Mouse (Mus musculus): ENCODE measurements around the gene Adgrl1. TPM values are rescaled to one million over a fixed set of nuclear protein-coding genes. Genes with fewer than 3 reads are reported as not detected.

Gene Adgrl1
- polyA plus RNA-seq, 1 experiment from 2014 or later = 8.3 TPM

- Histone ChIP-seq H3K4me2 (ENCODE audit: low read depth, low read length) (peak overlapping the region; percentile 75), H3K27ac (ENCODE audit: low read length) (peak overlapping the region; percentile 85), H3K4me1 (ENCODE audit: control insufficient read depth, insufficient read depth, low read length) (peaks cover 53% of the 10 kb centered on the region), H3K27me3 (ENCODE audit: control insufficient read depth, insufficient read depth, low read length) (no peaks in the 10 kb centered on the region), H3K4me3 (ENCODE audit: low read length) (peak overlapping the region; percentile 94), H3K9me3 (replicated peaks; ENCODE audit: control insufficient read depth, low read length) (no peaks in the 10 kb centered on the region), H3K36me3 (ENCODE audit: control insufficient read depth, insufficient read depth) (peaks cover 4% of the 10 kb centered on the region; the same call in 1 of the 2 replicates), H3K9ac (ENCODE audit: low read length) (peak overlapping the region; percentile 97)
- 41% methylated on average over 4 of the region's 4 CpGs for WGBS
- no peak for ATAC-seq (replicated peaks; ENCODE audit: extremely low read depth, insufficient read depth, low FRiP score)
Measured at GRCm38 (mm10) chr8:83974521-83974920, 74.6 kb downstream of the Adgrl1 start.

- Histone ChIP-seq H3K27ac (ENCODE audit: low read length) (no peak overlapping the region), H3K9me3 (replicated peaks; ENCODE audit: control insufficient read depth, low read length) (no peaks in the 10 kb centered on the region), H3K4me1 (ENCODE audit: control insufficient read depth, insufficient read depth, low read length) (peaks cover 63% of the 10 kb centered on the region), H3K36me3 (ENCODE audit: control insufficient read depth, insufficient read depth) (peaks cover under 1% of the 10 kb centered on the region; the same call in 1 of the 2 replicates), H3K4me2 (ENCODE audit: low read depth, low read length) (no peak overlapping the region), H3K9ac (ENCODE audit: low read length) (no peak overlapping the region), H3K4me3 (ENCODE audit: low read length) (no peak overlapping the region), H3K27me3 (ENCODE audit: control insufficient read depth, insufficient read depth, low read length) (no peaks in the 10 kb centered on the region)
- WGBS = 68% methylated on average over 4 of the region's 4 CpGs
- no peak for ATAC-seq (replicated peaks; ENCODE audit: extremely low read depth, insufficient read depth, low FRiP score)
Measured at GRCm38 (mm10) chr8:83976101-83976630, 76.3 kb downstream of the Adgrl1 start.

DNA sequence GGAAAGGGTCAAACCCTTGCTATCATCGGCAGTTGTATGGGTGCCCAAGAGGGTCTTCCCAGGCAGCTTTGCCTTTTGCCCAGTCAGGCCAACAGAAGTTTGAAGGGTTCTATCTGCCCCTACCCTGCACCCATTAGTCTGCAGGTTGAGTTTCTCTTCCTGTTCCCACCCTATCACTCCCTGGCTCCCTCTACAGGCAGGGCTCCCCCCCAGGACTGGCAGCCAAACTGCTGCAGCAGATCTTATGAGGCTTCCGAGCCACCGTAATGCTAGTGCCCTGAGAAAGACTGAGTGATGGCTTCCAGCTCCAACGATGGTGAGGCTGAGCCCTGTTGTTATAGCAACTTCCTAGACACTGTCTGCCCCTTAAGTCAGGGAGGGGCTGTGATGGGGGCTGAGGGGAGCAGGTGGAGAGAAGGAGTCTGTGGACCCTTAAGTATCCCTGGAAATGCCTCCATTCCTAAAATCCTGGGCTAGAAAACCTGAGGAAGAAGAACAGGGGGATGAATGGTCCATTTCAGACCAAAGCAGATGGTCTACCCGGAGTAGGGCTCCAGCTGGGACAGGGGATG, 77.0 kb downstream of the Adgrl1 start:
- Histone ChIP-seq H3K27ac (ENCODE audit: low read length) (peak overlapping the region; percentile 99), H3K4me1 (ENCODE audit: control insufficient read depth, insufficient read depth, low read length) (peaks cover 59% of the 10 kb centered on the region), H3K9ac (ENCODE audit: low read length) (no peak overlapping the region), H3K36me3 (ENCODE audit: control insufficient read depth, insufficient read depth) (peaks cover 7% of the 10 kb centered on the region), H3K4me3 (ENCODE audit: low read length) (no peak overlapping the region), H3K4me2 (ENCODE audit: low read depth, low read length) (no peak overlapping the region), H3K9me3 (replicated peaks; ENCODE audit: control insufficient read depth, low read length) (no peaks in the 10 kb centered on the region), H3K27me3 (ENCODE audit: control insufficient read depth, insufficient read depth, low read length) (no peaks in the 10 kb centered on the region)
- WGBS = 82% methylated on average over 5 of the region's 5 CpGs
- no peak for ATAC-seq (replicated peaks; ENCODE audit: extremely low read depth, insufficient read depth, low FRiP score)

DNA sequence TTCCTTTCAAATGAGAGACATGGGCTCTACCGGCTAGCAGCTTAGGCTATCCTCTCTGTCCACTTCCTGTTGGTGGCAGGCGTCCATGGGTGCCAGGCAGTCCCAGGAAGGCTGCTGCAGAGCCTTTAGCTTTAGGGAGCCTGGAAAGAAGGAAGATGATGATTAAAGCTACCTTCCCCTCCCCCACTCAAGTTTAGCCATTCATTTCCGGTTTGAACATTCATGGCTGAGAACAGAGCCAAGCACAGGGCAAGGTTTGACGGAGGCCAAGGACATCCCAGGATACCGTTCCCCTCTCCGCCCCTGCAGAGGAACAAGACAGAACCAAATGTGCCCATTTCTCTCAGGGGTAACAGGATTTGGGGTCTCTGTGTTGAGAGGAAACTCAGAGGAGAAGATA, 77.7 kb downstream of the Adgrl1 start:
- WGBS = 34% methylated on average over 6 of the region's 6 CpGs
- Histone ChIP-seq H3K4me3 (ENCODE audit: low read length) (peak overlapping the region; percentile 0), H3K36me3 (ENCODE audit: control insufficient read depth, insufficient read depth) (peaks cover 13% of the 10 kb centered on the region), H3K27ac (ENCODE audit: low read length) (peak overlapping the region; percentile 99), H3K27me3 (ENCODE audit: control insufficient read depth, insufficient read depth, low read length) (no peaks in the 10 kb centered on the region), H3K4me1 (ENCODE audit: control insufficient read depth, insufficient read depth, low read length) (peaks cover 56% of the 10 kb centered on the region), H3K9me3 (replicated peaks; ENCODE audit: control insufficient read depth, low read length) (no peaks in the 10 kb centered on the region), H3K4me2 (ENCODE audit: low read depth, low read length) (peak overlapping the region; percentile 50), H3K9ac (ENCODE audit: low read length) (peak overlapping the region; percentile 63)
- ATAC-seq (replicated peaks; ENCODE audit: extremely low read depth, insufficient read depth, low FRiP score) = no peak

- WGBS = 60% methylated on average over 9 of the region's 9 CpGs
- Histone ChIP-seq H3K4me3 (ENCODE audit: low read length) (peak overlapping the region; percentile 0), H3K4me2 (ENCODE audit: low read depth, low read length) (peak overlapping the region; percentile 50), H3K4me1 (ENCODE audit: control insufficient read depth, insufficient read depth, low read length) (peaks cover 56% of the 10 kb centered on the region), H3K9me3 (replicated peaks; ENCODE audit: control insufficient read depth, low read length) (no peaks in the 10 kb centered on the region), H3K36me3 (ENCODE audit: control insufficient read depth, insufficient read depth) (peaks cover 13% of the 10 kb centered on the region), H3K27me3 (ENCODE audit: control insufficient read depth, insufficient read depth, low read length) (no peaks in the 10 kb centered on the region), H3K27ac (ENCODE audit: low read length) (peak overlapping the region; percentile 99), H3K9ac (ENCODE audit: low read length) (peak overlapping the region; percentile 63)
- no peak for ATAC-seq (replicated peaks; ENCODE audit: extremely low read depth, insufficient read depth, low FRiP score)
Measured at GRCm38 (mm10) chr8:83978200-83978599, 78.3 kb downstream of the Adgrl1 start.

- peak; percentile 96 for ATAC-seq (replicated peaks; ENCODE audit: extremely low read depth, insufficient read depth, low FRiP score)
- Histone ChIP-seq H3K9me3 (replicated peaks; ENCODE audit: control insufficient read depth, low read length) (no peaks in the 10 kb centered on the region), H3K4me2 (ENCODE audit: low read depth, low read length) (peak overlapping the region; percentile 40; the same call in 1 of the 2 replicates), H3K9ac (ENCODE audit: low read length) (peak overlapping the region; percentile 63), H3K36me3 (ENCODE audit: control insufficient read depth, insufficient read depth) (peaks cover 22% of the 10 kb centered on the region), H3K4me3 (ENCODE audit: low read length) (no peak overlapping the region), H3K4me1 (ENCODE audit: control insufficient read depth, insufficient read depth, low read length) (peaks cover 42% of the 10 kb centered on the region), H3K27ac (ENCODE audit: low read length) (peak overlapping the region; percentile 99), H3K27me3 (ENCODE audit: control insufficient read depth, insufficient read depth, low read length) (no peaks in the 10 kb centered on the region)
- 57% methylated on average over 1 of the region's 1 CpGs for WGBS
Measured at GRCm38 (mm10) chr8:83980250-83980649, 80.3 kb downstream of the Adgrl1 start.

GRCm38 (mm10) chr8:83980845-83981244, 80.9 kb downstream of the Adgrl1 start:
- Histone ChIP-seq H3K27me3 (ENCODE audit: control insufficient read depth, insufficient read depth, low read length) (no peaks in the 10 kb centered on the region), H3K27ac (ENCODE audit: low read length) (peak overlapping the region; percentile 99), H3K4me3 (ENCODE audit: low read length) (no peak overlapping the region), H3K9me3 (replicated peaks; ENCODE audit: control insufficient read depth, low read length) (no peaks in the 10 kb centered on the region), H3K9ac (ENCODE audit: low read length) (peak overlapping the region; percentile 47), H3K36me3 (ENCODE audit: control insufficient read depth, insufficient read depth) (peaks cover 26% of the 10 kb centered on the region), H3K4me2 (ENCODE audit: low read depth, low read length) (peak overlapping the region; percentile 32; the same call in 1 of the 2 replicates), H3K4me1 (ENCODE audit: control insufficient read depth, insufficient read depth, low read length) (peaks cover 42% of the 10 kb centered on the region)
- 56% methylated on average over 8 of the region's 8 CpGs for WGBS
- ATAC-seq (replicated peaks; ENCODE audit: extremely low read depth, insufficient read depth, low FRiP score) = peak; percentile 85

GRCm38 (mm10) chr8:83981533-83981932, 81.6 kb downstream of the Adgrl1 start:
- Histone ChIP-seq H3K27ac (ENCODE audit: low read length) (peak overlapping the region; percentile 99; the same call in 1 of the 2 replicates), H3K9ac (ENCODE audit: low read length) (no peak overlapping the region), H3K36me3 (ENCODE audit: control insufficient read depth, insufficient read depth) (peaks cover 33% of the 10 kb centered on the region), H3K9me3 (replicated peaks; ENCODE audit: control insufficient read depth, low read length) (no peaks in the 10 kb centered on the region), H3K4me3 (ENCODE audit: low read length) (no peak overlapping the region), H3K27me3 (ENCODE audit: control insufficient read depth, insufficient read depth, low read length) (no peaks in the 10 kb centered on the region), H3K4me1 (ENCODE audit: control insufficient read depth, insufficient read depth, low read length) (peaks cover 39% of the 10 kb centered on the region), H3K4me2 (ENCODE audit: low read depth, low read length) (no peak overlapping the region)
- 90% methylated on average over 7 of the region's 7 CpGs for WGBS
- ATAC-seq (replicated peaks; ENCODE audit: extremely low read depth, insufficient read depth, low FRiP score) = no peak

GRCm38 (mm10) chr8:83982449-83982848, 82.5 kb downstream of the Adgrl1 start:
- no peaks in the 10 kb centered on the region for H3K9me3 ChIP-seq (replicated peaks; ENCODE audit: control insufficient read depth, low read length)
- peaks cover 31% of the 10 kb centered on the region for H3K4me1 ChIP-seq (ENCODE audit: control insufficient read depth, insufficient read depth, low read length)
- 65% methylated on average over 4 of the region's 4 CpGs for WGBS
- H3K36me3 ChIP-seq (ENCODE audit: control insufficient read depth, insufficient read depth) = peaks cover 40% of the 10 kb centered on the region
- no peak overlapping the region for H3K27ac ChIP-seq (ENCODE audit: low read length)
- H3K9ac ChIP-seq (ENCODE audit: low read length) = no peak overlapping the region
- H3K27me3 ChIP-seq (ENCODE audit: control insufficient read depth, insufficient read depth, low read length) = no peaks in the 10 kb centered on the region
- H3K4me2 ChIP-seq (ENCODE audit: low read depth, low read length) = no peak overlapping the region
- no peak overlapping the region for H3K4me3 ChIP-seq (ENCODE audit: low read length)
- no peak for ATAC-seq (replicated peaks; ENCODE audit: extremely low read depth, insufficient read depth, low FRiP score)

Data from heart, embryonic 16.5 days (tissue).